Mouse (Mus musculus): ENCODE results near the gene Acox3. TPM values are rescaled to one million over a fixed set of nuclear protein-coding genes. Genes with fewer than 3 reads are reported as not detected.

Gene Acox3
- polyA plus RNA-seq (2015; fragmentation: Nextera tagmentation; extraction: Ambion mirVana), result 14.5 and 18.5 TPM in 2 replicates

DNA sequence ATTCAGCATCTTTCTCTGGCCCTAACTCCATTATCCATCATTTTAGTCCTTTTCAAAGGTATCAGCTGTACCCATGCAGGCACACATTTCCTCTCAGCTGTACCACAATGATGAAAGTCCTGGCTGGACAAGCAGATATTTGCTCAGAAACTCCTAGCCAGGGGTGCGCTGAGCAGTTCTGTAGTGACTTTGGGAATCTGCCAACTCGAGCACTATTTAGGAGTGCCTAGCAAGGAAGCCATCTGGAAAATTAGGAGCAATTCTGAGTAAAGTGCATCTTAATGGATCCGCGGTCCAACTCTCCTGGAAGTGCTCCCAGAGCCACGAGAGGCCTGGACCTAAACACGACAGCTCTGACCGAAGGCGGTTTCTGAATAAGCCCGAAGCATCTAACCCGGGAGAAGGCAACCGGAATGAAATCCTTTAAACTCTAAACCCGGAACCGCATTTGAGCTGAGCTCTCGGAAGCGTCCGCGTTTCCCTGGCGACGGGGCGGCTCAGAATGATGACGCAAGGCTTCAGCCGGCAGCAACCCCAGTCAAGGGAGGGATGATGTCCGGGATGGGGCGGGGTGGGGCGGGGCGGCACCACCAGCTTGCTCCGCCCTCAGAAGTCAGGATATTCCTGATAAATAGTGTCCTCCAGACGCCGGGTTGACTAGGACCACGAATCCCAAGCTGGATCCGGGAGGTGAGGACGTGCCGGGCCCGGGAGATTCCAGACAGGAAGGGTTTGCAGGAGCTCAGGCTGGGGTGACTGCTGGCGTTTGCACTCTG lies at the start of gene Acox3:
TSS of gene Acox3 (plus strand) at position 596 of the 776 bp plus-strand sequence.
- peak within 1 kb of the TSS; percentile 72 for H3K9ac ChIP-seq
- H3K27me3 ChIP-seq, result peaks cover 20% of the 10 kb centered on the region; the same call in 1 of the 2 replicates
- ATAC-seq (ENCODE audit: low read depth), result peak; percentile 94
- under 1% methylated on average over 35 of the region's 35 CpGs for WGBS
- H3K9me3 ChIP-seq, result no peaks in the 10 kb centered on the region
- H3K4me1 ChIP-seq (replicated peaks), result peaks cover 30% of the 10 kb centered on the region
- peak within 1 kb of the TSS; percentile 81 for H3K4me2 ChIP-seq
- 0 out of 2 replicates have a peak, but pooled peaks cover 2% of the 10 kb centered on the region for H3K36me3 ChIP-seq
- H3K4me3 ChIP-seq, result peak within 1 kb of the TSS; percentile 57
- peak within 1 kb of the TSS; percentile 71 for H3K27ac ChIP-seq (replicated peaks)

GRCm38 (mm10) chr5:35536271-35536670 lies 46.6 kb upstream of the Acox3 start:
- Histone ChIP-seq H3K4me1 (replicated peaks) (peaks cover 7% of the 10 kb centered on the region; the same call in 1 of the 2 replicates), H3K4me3 (no peak overlapping the region), H3K9me3 (no peaks in the 10 kb centered on the region), H3K27me3 (no peaks in the 10 kb centered on the region), H3K9ac (no peak overlapping the region), H3K36me3 (no peaks in the 10 kb centered on the region), H3K4me2 (no peak overlapping the region), H3K27ac (replicated peaks) (no peak overlapping the region)
- ATAC-seq (ENCODE audit: low read depth), result no peak
- 58% methylated on average over 3 of the region's 3 CpGs for WGBS

DNA sequence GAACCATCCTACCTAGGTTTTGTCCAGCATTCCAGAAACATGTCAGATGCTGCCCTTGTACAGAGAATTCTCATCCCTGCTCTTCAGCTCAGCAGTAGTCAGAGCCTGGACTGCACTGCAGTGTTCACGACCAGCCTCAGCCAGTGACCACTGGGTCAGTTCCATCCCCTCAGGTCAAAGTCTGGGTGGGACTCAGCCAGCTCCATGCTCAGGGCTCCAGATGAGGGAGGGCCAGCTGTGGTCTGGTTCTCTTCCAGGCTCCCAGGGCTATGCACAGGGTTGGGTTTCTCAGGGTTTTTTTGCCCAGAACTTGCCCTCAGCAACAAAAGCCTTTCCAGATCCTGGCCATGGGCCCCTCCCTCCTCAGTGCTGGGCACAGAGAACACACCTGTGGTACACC lies 45.4 kb upstream of the Acox3 start:
- WGBS, result 68% methylated on average over 1 of the region's 1 CpGs
- no peaks in the 10 kb centered on the region for H3K9me3 ChIP-seq
- no peak overlapping the region for H3K9ac ChIP-seq
- H3K4me3 ChIP-seq, result no peak overlapping the region
- H3K4me2 ChIP-seq, result no peak overlapping the region
- 0 out of 2 replicates have a peak, but pooled peaks cover 4% of the 10 kb centered on the region for H3K4me1 ChIP-seq (replicated peaks)
- H3K36me3 ChIP-seq, result no peaks in the 10 kb centered on the region
- no peak for ATAC-seq (ENCODE audit: low read depth)
- H3K27ac ChIP-seq (replicated peaks), result no peak overlapping the region
- H3K27me3 ChIP-seq, result no peaks in the 10 kb centered on the region

- H3K36me3 ChIP-seq, result no peaks in the 10 kb centered on the region
- no peak overlapping the region for H3K4me3 ChIP-seq
- 81% methylated on average over 3 of the region's 3 CpGs for WGBS
- H3K9me3 ChIP-seq, result no peaks in the 10 kb centered on the region
- no peak for ATAC-seq (ENCODE audit: low read depth)
- 0 out of 2 replicates have a peak, but pooled peaks cover 4% of the 10 kb centered on the region for H3K4me1 ChIP-seq (replicated peaks)
- no peaks in the 10 kb centered on the region for H3K27me3 ChIP-seq
- H3K4me2 ChIP-seq, result no peak overlapping the region
- no peak overlapping the region for H3K27ac ChIP-seq (replicated peaks)
- no peak overlapping the region for H3K9ac ChIP-seq
Measured at GRCm38 (mm10) chr5:35538022-35538421, 44.8 kb upstream of the Acox3 start.

DNA sequence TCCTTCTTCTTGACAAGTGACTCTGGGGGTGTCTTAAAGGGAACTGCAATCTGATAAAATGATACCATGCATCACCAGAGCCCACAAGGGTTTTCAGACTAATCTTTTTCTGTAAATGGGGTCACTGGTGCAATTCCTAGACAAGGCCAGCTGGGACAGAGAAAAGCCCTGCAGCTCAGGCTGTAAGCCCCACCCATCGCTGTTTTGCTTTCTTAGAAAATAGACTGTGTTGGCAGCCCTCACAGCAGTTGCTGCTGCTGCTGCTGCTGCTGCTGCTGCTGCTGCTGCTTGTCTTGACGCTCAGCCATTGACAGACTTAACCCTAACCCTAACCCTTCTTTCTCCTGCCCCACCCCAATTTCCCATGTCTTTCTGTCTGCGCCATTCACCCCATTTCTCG lies 43.3 kb upstream of the Acox3 start:
- no peaks in the 10 kb centered on the region for H3K36me3 ChIP-seq
- no peak for ATAC-seq (ENCODE audit: low read depth)
- no peak overlapping the region for H3K4me2 ChIP-seq
- no peak overlapping the region for H3K4me3 ChIP-seq
- H3K9me3 ChIP-seq, result no peaks in the 10 kb centered on the region
- WGBS, result 71% methylated on average over 4 of the region's 4 CpGs
- no peaks in the 10 kb centered on the region for H3K27me3 ChIP-seq
- H3K4me1 ChIP-seq (replicated peaks), result 0 out of 2 replicates have a peak, but pooled peaks cover 4% of the 10 kb centered on the region
- H3K9ac ChIP-seq, result no peak overlapping the region
- no peak overlapping the region for H3K27ac ChIP-seq (replicated peaks)

GRCm38 (mm10) chr5:35540555-35540954 lies 42.3 kb upstream of the Acox3 start:
- no peak overlapping the region for H3K4me2 ChIP-seq
- no peak for ATAC-seq (ENCODE audit: low read depth)
- no peaks in the 10 kb centered on the region for H3K9me3 ChIP-seq
- no peak overlapping the region for H3K4me3 ChIP-seq
- H3K36me3 ChIP-seq, result no peaks in the 10 kb centered on the region
- no peak overlapping the region for H3K27ac ChIP-seq (replicated peaks)
- 63% methylated on average over 5 of the region's 5 CpGs for WGBS
- 0 out of 2 replicates have a peak, but pooled peaks cover 4% of the 10 kb centered on the region for H3K4me1 ChIP-seq (replicated peaks)
- H3K27me3 ChIP-seq, result no peaks in the 10 kb centered on the region
- no peak overlapping the region for H3K9ac ChIP-seq

GRCm38 (mm10) chr5:35541059-35541790 lies 41.6 kb upstream of the Acox3 start:
- Histone ChIP-seq H3K4me2 (no peak overlapping the region), H3K4me1 (replicated peaks) (0 out of 2 replicates have a peak, but pooled peaks cover 4% of the 10 kb centered on the region), H3K9me3 (no peaks in the 10 kb centered on the region), H3K27me3 (no peaks in the 10 kb centered on the region), H3K36me3 (no peaks in the 10 kb centered on the region), H3K9ac (no peak overlapping the region), H3K4me3 (no peak overlapping the region), H3K27ac (replicated peaks) (no peak overlapping the region)
- no peak for ATAC-seq (ENCODE audit: low read depth)
- WGBS, result 77% methylated on average over 4 of the region's 4 CpGs

- Histone ChIP-seq H3K9ac (no peak overlapping the region), H3K27ac (replicated peaks) (no peak overlapping the region), H3K4me3 (no peak overlapping the region), H3K4me2 (no peak overlapping the region), H3K9me3 (no peaks in the 10 kb centered on the region), H3K4me1 (replicated peaks) (no peaks in the 10 kb centered on the region), H3K27me3 (no peaks in the 10 kb centered on the region), H3K36me3 (no peaks in the 10 kb centered on the region)
- ATAC-seq (ENCODE audit: low read depth), result no peak
Measured at GRCm38 (mm10) chr5:35546127-35546526, 36.7 kb upstream of the Acox3 start.

- peaks cover 29% of the 10 kb centered on the region for H3K36me3 ChIP-seq
- 54% methylated on average over 7 of the region's 7 CpGs for WGBS
- H3K9me3 ChIP-seq, result no peaks in the 10 kb centered on the region
- no peak overlapping the region for H3K9ac ChIP-seq
- no peaks in the 10 kb centered on the region for H3K27me3 ChIP-seq
- no peak overlapping the region for H3K4me3 ChIP-seq
- H3K27ac ChIP-seq (replicated peaks), result no peak overlapping the region
- ATAC-seq (ENCODE audit: low read depth), result no peak
- H3K4me2 ChIP-seq, result no peak overlapping the region
- H3K4me1 ChIP-seq (replicated peaks), result 0 out of 2 replicates have a peak, but pooled peaks cover 7% of the 10 kb centered on the region
Measured at GRCm38 (mm10) chr5:35551855-35552837, 30.7 kb upstream of the Acox3 start.

- 83% methylated on average over 4 of the region's 4 CpGs for WGBS
- H3K4me2 ChIP-seq, result no peak overlapping the region
- no peak overlapping the region for H3K27ac ChIP-seq (replicated peaks)
- H3K9ac ChIP-seq, result no peak overlapping the region
- H3K4me1 ChIP-seq (replicated peaks), result 0 out of 2 replicates have a peak, but pooled peaks cover 7% of the 10 kb centered on the region
- peaks cover 37% of the 10 kb centered on the region for H3K36me3 ChIP-seq
- ATAC-seq (ENCODE audit: low read depth), result no peak
- H3K9me3 ChIP-seq, result no peaks in the 10 kb centered on the region
- no peaks in the 10 kb centered on the region for H3K27me3 ChIP-seq
- no peak overlapping the region for H3K4me3 ChIP-seq
Measured at GRCm38 (mm10) chr5:35552838-35553539, 29.9 kb upstream of the Acox3 start.

GRCm38 (mm10) chr5:35556393-35556792 lies 26.4 kb upstream of the Acox3 start:
- 93% methylated on average over 7 of the region's 7 CpGs for WGBS
- Histone ChIP-seq H3K4me2 (no peak overlapping the region), H3K9ac (no peak overlapping the region), H3K36me3 (peaks cover 65% of the 10 kb centered on the region), H3K27me3 (no peaks in the 10 kb centered on the region), H3K4me1 (replicated peaks) (0 out of 2 replicates have a peak, but pooled peaks cover 7% of the 10 kb centered on the region), H3K4me3 (no peak overlapping the region), H3K27ac (replicated peaks) (no peak overlapping the region), H3K9me3 (no peaks in the 10 kb centered on the region)
- ATAC-seq (ENCODE audit: low read depth), result no peak

All from neural tube, embryonic 13.5 days (tissue).